Mouse (Mus musculus): Measurements from ENCODE around the gene Rapgef4. TPM values are rescaled to one million over a fixed set of nuclear protein-coding genes. Genes with fewer than 3 reads are reported as not detected.
A peak's percentile ranks its signal among the peaks of the same experiment; 100 is the strongest.

The Rapgef4 gene
- polyA plus RNA-seq, 1 experiment from 2014 or later: 4.2 TPM

DNA sequence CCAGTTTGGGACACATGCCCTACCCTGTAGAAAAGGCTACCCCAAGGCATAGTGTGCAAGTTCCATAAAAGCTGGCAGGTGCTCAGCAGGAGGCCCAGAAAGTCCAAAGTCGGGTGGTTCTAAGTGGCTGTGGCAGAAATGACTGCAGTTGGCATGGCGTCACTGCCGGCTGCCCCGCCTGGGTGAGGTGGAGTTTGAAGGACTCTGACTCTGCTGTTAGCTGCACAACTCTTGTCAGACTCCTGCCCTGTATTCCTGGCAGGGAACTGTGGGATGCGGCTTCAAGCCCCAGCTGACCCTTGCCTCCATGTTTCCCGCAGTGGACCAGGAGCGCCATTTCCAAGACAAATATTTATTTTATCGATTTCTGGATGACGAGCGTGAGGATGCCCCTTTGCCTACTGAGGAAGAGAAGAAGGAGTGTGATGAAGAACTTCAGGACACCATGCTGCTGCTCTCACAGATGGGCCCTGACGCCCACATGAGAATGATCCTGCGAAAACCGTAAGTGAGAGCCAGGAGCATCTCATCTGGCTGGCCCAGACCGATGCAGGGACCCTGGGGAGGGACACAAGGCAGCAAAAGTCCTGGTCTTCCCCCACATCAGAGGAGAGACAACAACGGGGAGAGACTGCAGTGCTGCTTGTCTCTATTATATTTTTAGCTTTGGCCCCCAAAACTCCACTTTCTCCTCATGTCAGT, 198.7 kb downstream of the Rapgef4 start:
- no peak for ATAC-seq (replicated peaks; ENCODE audit: low FRiP score)
- WGBS: 79% methylated on average over 15 of the region's 15 CpGs

DNA sequence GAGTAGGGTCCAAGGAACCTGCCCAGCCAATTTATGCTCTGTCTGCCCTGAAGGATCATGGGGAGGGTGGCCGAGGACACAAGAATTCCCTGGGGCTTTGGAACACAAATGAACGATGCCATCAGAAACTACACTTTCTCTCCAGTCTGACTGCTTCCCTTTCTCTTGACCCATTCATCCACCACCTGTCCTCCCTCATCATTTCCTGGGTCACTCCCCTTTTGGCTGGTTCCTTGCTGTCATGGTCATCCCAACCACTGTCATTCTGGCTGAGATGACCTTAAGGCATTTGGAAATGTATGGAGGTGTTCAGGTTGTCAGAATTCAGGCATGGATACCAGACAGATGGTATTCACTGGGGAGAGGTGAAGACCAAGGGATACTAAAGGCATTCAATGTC, 200.4 kb downstream of the Rapgef4 start:
- Histone ChIP-seq H3K4me3 (ENCODE audit: low read depth, low read length) (no peak overlapping the region), H3K9ac (ENCODE audit: low read depth, low read length) (no peak overlapping the region), H3K4me2 (no peak overlapping the region), H3K36me3 (ENCODE audit: control insufficient read depth, insufficient read depth, low read length) (no peaks in the 10 kb centered on the region), H3K4me1 (replicated peaks; ENCODE audit: control insufficient read depth, insufficient read depth, low read length) (peaks cover 9% of the 10 kb centered on the region), H3K27ac (ENCODE audit: low read depth, low read length) (no peak overlapping the region), H3K9me3 (ENCODE audit: control insufficient read depth, low read length) (no peaks in the 10 kb centered on the region), H3K27me3 (replicated peaks; ENCODE audit: control insufficient read depth, insufficient read depth, low read length) (no peaks in the 10 kb centered on the region)
- DNase-seq (ENCODE audit: low spot score) (no peak), ATAC-seq (replicated peaks; ENCODE audit: low FRiP score) (no peak)
- 74% methylated on average over 2 of the region's 2 CpGs for WGBS

More for the DNA sequence above, 198.7 kb downstream of the Rapgef4 start:
- DNase-seq (ENCODE audit: low spot score): no peak
- no peaks in the 10 kb centered on the region for H3K36me3 ChIP-seq (ENCODE audit: control insufficient read depth, insufficient read depth, low read length)
- H3K4me3 ChIP-seq (ENCODE audit: low read depth, low read length): no peak overlapping the region
- no peak overlapping the region for H3K9ac ChIP-seq (ENCODE audit: low read depth, low read length)
- H3K27ac ChIP-seq (ENCODE audit: low read depth, low read length): no peak overlapping the region
- H3K4me2 ChIP-seq: no peak overlapping the region
- H3K27me3 ChIP-seq (replicated peaks; ENCODE audit: control insufficient read depth, insufficient read depth, low read length): no peaks in the 10 kb centered on the region
- no peaks in the 10 kb centered on the region for H3K9me3 ChIP-seq (ENCODE audit: control insufficient read depth, low read length)
- H3K4me1 ChIP-seq (replicated peaks; ENCODE audit: control insufficient read depth, insufficient read depth, low read length): peaks cover 15% of the 10 kb centered on the region

DNA sequence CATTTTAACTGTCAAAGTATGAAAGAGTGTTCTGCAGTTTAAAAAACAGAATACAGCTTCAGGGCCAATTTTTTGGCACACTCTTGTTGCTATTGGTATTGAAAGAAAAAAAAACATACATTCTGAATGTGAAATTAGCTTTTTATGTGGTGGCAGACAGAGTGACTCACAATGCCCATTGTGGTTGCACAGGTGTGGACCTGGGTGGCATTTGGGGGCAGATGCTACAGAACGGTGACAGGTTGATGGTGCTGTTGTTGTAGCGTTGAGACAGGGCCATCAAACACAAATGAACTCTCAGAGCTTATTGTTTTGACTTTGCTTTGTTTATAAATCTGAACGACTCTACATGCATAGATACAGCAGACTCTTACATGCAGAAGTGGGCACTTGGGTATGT, 202.7 kb downstream of the Rapgef4 start:
- ATAC-seq (replicated peaks; ENCODE audit: low FRiP score) (no peak), DNase-seq (ENCODE audit: low spot score) (no peak)
- H3K4me2 ChIP-seq: no peak overlapping the region
- no peaks in the 10 kb centered on the region for H3K9me3 ChIP-seq (ENCODE audit: control insufficient read depth, low read length)
- no peaks in the 10 kb centered on the region for H3K4me1 ChIP-seq (replicated peaks; ENCODE audit: control insufficient read depth, insufficient read depth, low read length)
- WGBS: 79% methylated on average over 3 of the region's 3 CpGs
- H3K9ac ChIP-seq (ENCODE audit: low read depth, low read length): no peak overlapping the region
- no peak overlapping the region for H3K4me3 ChIP-seq (ENCODE audit: low read depth, low read length)
- no peaks in the 10 kb centered on the region for H3K27me3 ChIP-seq (replicated peaks; ENCODE audit: control insufficient read depth, insufficient read depth, low read length)
- H3K27ac ChIP-seq (ENCODE audit: low read depth, low read length): no peak overlapping the region
- H3K36me3 ChIP-seq (ENCODE audit: control insufficient read depth, insufficient read depth, low read length): no peaks in the 10 kb centered on the region

DNA sequence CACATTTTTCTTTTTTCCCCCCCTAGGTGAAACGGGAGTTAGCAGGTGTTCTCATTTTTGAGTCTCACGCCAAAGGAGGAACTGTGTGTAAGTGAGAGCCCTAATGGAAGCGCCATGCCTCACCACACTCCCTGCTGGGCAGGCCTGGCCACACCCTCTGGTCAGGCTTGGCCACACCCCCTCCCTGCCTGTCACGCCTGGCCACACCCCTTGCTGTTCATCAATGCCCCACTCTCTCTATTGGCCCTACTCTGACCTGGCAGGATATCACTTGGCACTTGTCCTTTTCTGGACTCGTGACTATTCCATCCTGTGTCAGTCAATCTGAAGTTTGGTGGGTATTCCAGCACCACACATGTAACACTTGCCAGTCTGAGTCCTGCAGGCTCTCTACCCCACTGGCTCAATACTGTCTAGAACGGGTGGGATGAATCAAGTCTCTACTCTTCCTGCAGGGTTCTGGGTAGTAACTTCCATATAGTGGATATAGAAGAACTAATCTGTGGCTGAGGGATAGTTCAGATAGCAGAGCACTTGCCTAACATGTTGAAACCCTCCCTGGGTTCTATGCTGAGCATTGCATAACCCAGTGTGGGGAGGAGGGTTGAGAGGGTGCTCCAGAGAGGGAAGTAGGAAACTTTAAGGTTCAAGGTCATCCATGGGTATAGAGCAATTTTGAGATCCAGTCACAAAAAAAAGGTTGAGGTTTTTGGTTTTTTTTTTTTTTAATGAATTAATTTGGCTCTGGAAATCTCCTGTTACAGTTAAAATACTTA, 215.3 kb downstream of the Rapgef4 start:
- no peak overlapping the region for H3K27ac ChIP-seq (ENCODE audit: low read depth, low read length)
- H3K4me1 ChIP-seq (replicated peaks; ENCODE audit: control insufficient read depth, insufficient read depth, low read length): peaks cover 5% of the 10 kb centered on the region; the same call in 1 of the 2 replicates
- no peak overlapping the region for H3K4me2 ChIP-seq
- H3K36me3 ChIP-seq (ENCODE audit: control insufficient read depth, insufficient read depth, low read length): no peaks in the 10 kb centered on the region
- peak; percentile 43 for DNase-seq (ENCODE audit: low spot score)
- no peaks in the 10 kb centered on the region for H3K27me3 ChIP-seq (replicated peaks; ENCODE audit: control insufficient read depth, insufficient read depth, low read length)
- no peaks in the 10 kb centered on the region for H3K9me3 ChIP-seq (ENCODE audit: control insufficient read depth, low read length)
- no peak overlapping the region for H3K9ac ChIP-seq (ENCODE audit: low read depth, low read length)
- peak; percentile 83 for ATAC-seq (replicated peaks; ENCODE audit: low FRiP score)
- no peak overlapping the region for H3K4me3 ChIP-seq (ENCODE audit: low read depth, low read length)
- WGBS: 46% methylated on average over 6 of the region's 6 CpGs

DNA sequence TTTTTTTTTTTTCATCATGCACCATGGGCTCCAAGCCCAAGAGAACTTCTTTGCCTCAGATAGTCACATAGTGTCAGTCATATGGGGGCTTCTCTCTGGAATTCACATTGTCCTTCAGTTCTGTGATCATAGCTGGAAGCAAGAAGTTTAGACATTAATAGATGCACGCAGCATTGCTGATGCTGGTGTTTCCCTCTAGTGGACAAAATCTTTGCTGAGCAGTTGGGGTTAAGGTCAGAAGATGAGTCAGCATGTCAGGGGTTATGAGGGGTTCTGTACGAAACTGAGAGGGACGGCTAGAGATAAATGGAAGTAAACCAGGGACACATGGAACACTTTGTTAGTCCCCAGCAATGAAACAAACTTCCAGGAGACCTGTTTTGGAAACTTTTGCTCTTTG, 216.0 kb downstream of the Rapgef4 start:
- Histone ChIP-seq H3K9me3 (ENCODE audit: control insufficient read depth, low read length) (no peaks in the 10 kb centered on the region), H3K4me3 (ENCODE audit: low read depth, low read length) (no peak overlapping the region), H3K27me3 (replicated peaks; ENCODE audit: control insufficient read depth, insufficient read depth, low read length) (no peaks in the 10 kb centered on the region), H3K4me2 (no peak overlapping the region), H3K36me3 (ENCODE audit: control insufficient read depth, insufficient read depth, low read length) (no peaks in the 10 kb centered on the region), H3K27ac (ENCODE audit: low read depth, low read length) (no peak overlapping the region), H3K9ac (ENCODE audit: low read depth, low read length) (no peak overlapping the region), H3K4me1 (replicated peaks; ENCODE audit: control insufficient read depth, insufficient read depth, low read length) (peaks cover 8% of the 10 kb centered on the region; the same call in 1 of the 2 replicates)
- WGBS: 11% methylated on average over 3 of the region's 3 CpGs
- ATAC-seq (replicated peaks; ENCODE audit: low FRiP score) (peak; percentile 40; the same call in 1 of the 2 replicates), DNase-seq (ENCODE audit: low spot score) (no peak)

DNA sequence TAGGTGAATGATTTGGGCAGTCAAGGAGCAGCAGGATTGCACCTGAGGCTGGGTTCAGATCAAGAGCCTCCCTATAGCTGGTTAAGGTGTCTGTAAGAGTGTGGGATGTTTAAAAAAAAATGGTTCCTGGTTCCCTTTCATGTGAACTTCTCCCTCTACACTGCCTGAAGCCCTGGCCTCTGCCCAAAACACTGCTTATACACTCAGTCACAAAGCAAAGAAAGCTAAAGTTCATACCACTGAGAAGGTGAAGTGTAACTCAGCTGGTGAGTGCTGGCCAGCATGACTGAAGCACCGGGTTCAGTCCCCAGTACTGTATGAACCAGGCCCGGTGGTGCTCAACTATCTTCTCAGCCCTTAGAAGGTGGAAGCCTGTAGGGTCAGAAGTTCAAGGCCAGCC, 218.4 kb downstream of the Rapgef4 start:
- Histone ChIP-seq H3K9me3 (ENCODE audit: control insufficient read depth, low read length) (no peaks in the 10 kb centered on the region), H3K36me3 (ENCODE audit: control insufficient read depth, insufficient read depth, low read length) (no peaks in the 10 kb centered on the region)

DNA sequence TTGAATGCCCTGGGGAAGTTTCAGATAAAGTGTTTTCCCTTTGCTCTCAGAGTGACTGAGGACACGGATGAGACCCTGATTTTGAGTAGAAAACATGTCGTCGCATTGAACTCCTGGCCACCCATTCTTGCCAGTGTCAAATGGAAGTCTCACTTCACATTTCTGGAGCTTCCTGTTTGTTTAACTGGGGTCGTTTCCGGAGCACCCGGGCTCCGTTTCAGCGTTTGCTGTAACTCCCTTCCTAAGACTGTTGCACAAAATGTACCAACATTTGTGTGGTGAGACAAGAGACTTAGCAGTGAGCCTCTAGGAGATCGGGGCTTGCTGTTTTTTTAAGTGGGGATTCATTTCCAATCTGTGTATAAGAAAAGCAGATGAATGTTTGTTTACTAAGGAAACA, 220.5 kb downstream of the Rapgef4 start:
- Histone ChIP-seq H3K27me3 (replicated peaks; ENCODE audit: control insufficient read depth, insufficient read depth, low read length) (no peaks in the 10 kb centered on the region), H3K4me1 (replicated peaks; ENCODE audit: control insufficient read depth, insufficient read depth, low read length) (peaks cover 8% of the 10 kb centered on the region; the same call in 1 of the 2 replicates), H3K4me2 (no peak overlapping the region), H3K9ac (ENCODE audit: low read depth, low read length) (no peak overlapping the region), H3K27ac (ENCODE audit: low read depth, low read length) (no peak overlapping the region), H3K4me3 (ENCODE audit: low read depth, low read length) (no peak overlapping the region), H3K9me3 (ENCODE audit: control insufficient read depth, low read length) (no peaks in the 10 kb centered on the region), H3K36me3 (ENCODE audit: control insufficient read depth, insufficient read depth, low read length) (no peaks in the 10 kb centered on the region)
- ATAC-seq (replicated peaks; ENCODE audit: low FRiP score) (no peak), DNase-seq (ENCODE audit: low spot score) (no peak)
- 38% methylated on average over 9 of the region's 9 CpGs for WGBS

More for the DNA sequence above, 218.4 kb downstream of the Rapgef4 start:
- H3K9ac ChIP-seq (ENCODE audit: low read depth, low read length): no peak overlapping the region
- ATAC-seq (replicated peaks; ENCODE audit: low FRiP score) (no peak), DNase-seq (ENCODE audit: low spot score) (no peak)
- no peaks in the 10 kb centered on the region for H3K27me3 ChIP-seq (replicated peaks; ENCODE audit: control insufficient read depth, insufficient read depth, low read length)
- no peak overlapping the region for H3K4me3 ChIP-seq (ENCODE audit: low read depth, low read length)
- 84% methylated on average over 2 of the region's 2 CpGs for WGBS
- peaks cover 8% of the 10 kb centered on the region; the same call in 1 of the 2 replicates for H3K4me1 ChIP-seq (replicated peaks; ENCODE audit: control insufficient read depth, insufficient read depth, low read length)
- no peak overlapping the region for H3K27ac ChIP-seq (ENCODE audit: low read depth, low read length)
- H3K4me2 ChIP-seq: no peak overlapping the region

DNA sequence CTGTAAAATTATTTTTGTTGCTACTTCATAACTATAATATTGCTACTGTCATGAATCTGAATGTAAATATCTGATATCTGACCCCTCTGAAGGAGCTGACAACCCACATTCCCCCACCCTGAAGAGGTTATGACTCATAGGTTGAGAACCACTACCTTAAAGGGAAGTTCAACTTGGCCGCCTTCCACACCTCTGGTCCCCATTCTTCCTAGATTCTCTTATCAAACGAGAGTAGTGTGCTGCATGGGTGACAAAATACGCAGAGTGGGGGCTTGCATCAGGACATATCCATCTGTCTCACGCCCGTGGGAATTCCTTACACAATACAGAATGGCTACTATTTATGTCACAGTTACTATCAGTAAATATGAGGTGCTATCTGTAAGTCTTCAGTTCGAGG, 221.2 kb downstream of the Rapgef4 start:
- 54% methylated on average over 6 of the region's 6 CpGs for WGBS
- Histone ChIP-seq H3K9me3 (ENCODE audit: control insufficient read depth, low read length) (no peaks in the 10 kb centered on the region), H3K27ac (ENCODE audit: low read depth, low read length) (no peak overlapping the region), H3K4me2 (no peak overlapping the region), H3K27me3 (replicated peaks; ENCODE audit: control insufficient read depth, insufficient read depth, low read length) (no peaks in the 10 kb centered on the region), H3K9ac (ENCODE audit: low read depth, low read length) (no peak overlapping the region), H3K4me1 (replicated peaks; ENCODE audit: control insufficient read depth, insufficient read depth, low read length) (peaks cover 4% of the 10 kb centered on the region; the same call in 1 of the 2 replicates), H3K4me3 (ENCODE audit: low read depth, low read length) (no peak overlapping the region), H3K36me3 (ENCODE audit: control insufficient read depth, insufficient read depth, low read length) (no peaks in the 10 kb centered on the region)
- DNase-seq (ENCODE audit: low spot score) (no peak), ATAC-seq (replicated peaks; ENCODE audit: low FRiP score) (no peak)
